Mouse (Mus musculus) kidney, embryonic 14.5 days (tissue): Measurements from ENCODE around the gene Aplp1. TPM values are rescaled to one million over a fixed set of nuclear protein-coding genes. Genes with fewer than 3 reads are reported as not detected.

ENCODE experiments used
- ATAC-seq: fragments of 200-750 bp; cut with Nextera tagmentation; 2 replicates; pipeline ENCODE4 v1.8.0; 2017; ENCODE audit warnings: moderate number of reproducible peaks, mild to moderate bottlenecking, moderate TSS enrichment, moderate library complexity; ENCODE audit not compliant: low FRiP score, low TSS enrichment
- H3K27ac ChIP-seq: fragments of 300-500 bp; sonication (generic); 2 replicates; pipeline ENCODE4 v1.5.1; 2014; ENCODE audit warnings: low read depth, mild to moderate bottlenecking, low read length, moderate library complexity, mixed read lengths
- H3K27me3 ChIP-seq: fragments of 300-500 bp; sonication (generic); 2 replicates; pipeline ENCODE4 v1.6.1; 2014; ENCODE audit warnings: mild to moderate bottlenecking, low read length; ENCODE audit not compliant: control insufficient read depth, insufficient read depth
- H3K36me3 ChIP-seq: fragments of 300-500 bp; sonication (generic); 2 replicates; pipeline ENCODE4 v1.6.1; 2014; ENCODE audit warnings: low read length, mixed read lengths; ENCODE audit not compliant: control insufficient read depth, insufficient read depth
- H3K4me1 ChIP-seq: fragments of 300-500 bp; sonication (generic); 2 replicates; pipeline ENCODE4 v1.6.1; 2014; ENCODE audit warnings: low read length, mixed read lengths; ENCODE audit not compliant: control insufficient read depth, insufficient read depth
- H3K4me2 ChIP-seq: fragments of 300-500 bp; sonication (generic); replicated peaks from 2 replicates; pipeline ENCODE4 v1.6.1; 2014; ENCODE audit warnings: low read depth, mild to moderate bottlenecking, low read length
- H3K4me3 ChIP-seq: fragments of 300-500 bp; sonication (generic); 2 replicates; pipeline ENCODE4 v1.5.1; 2014; ENCODE audit warnings: mild to moderate bottlenecking, low read length
- H3K9ac ChIP-seq: fragments of 300-500 bp; sonication (generic); 2 replicates; pipeline ENCODE4 v1.6.1; 2014; ENCODE audit warnings: low read depth, mild to moderate bottlenecking, low read length, moderate library complexity
- H3K9me3 ChIP-seq: fragments of 300-500 bp; sonication (generic); 2 replicates; pipeline ENCODE4 v1.6.1; 2016; ENCODE audit warnings: low read length; ENCODE audit not compliant: control insufficient read depth
- whole genome bisulfite sequencing: fragments of 180-500 bp; shearing (Covaris S2); extraction: QIAGEN DNeasy Blood & Tissue Kit; methylation state at CpG from one replicate; pipeline ENCODE4 v1.1.7; 2014; 5-methylcytosine and 5-hydroxymethylcytosine counted together
- polyA plus RNA-seq: library from polyadenylated mRNA; unstranded; fragments of >200 nt; fragmentation: Nextera tagmentation; extraction: Ambion mirVana; gene quantifications from 2 replicates; pipeline ENCODE4 v1.2.1, GENCODE M21; 2014

Gene Aplp1
- polyA plus RNA-seq, 1 experiment from 2014 or later = 19.0 TPM

GRCm38 (mm10) chr7:30454259-30454658 is 8.9 kb upstream of the Aplp1 start:
- ATAC-seq = no peak
- Histone ChIP-seq H3K9me3 (no peaks in the 10 kb centered on the region), H3K9ac (no peak overlapping the region), H3K27ac (no peak overlapping the region), H3K4me3 (0 out of 2 replicates have a peak overlapping the region, but pooled peaks have one; percentile 10), H3K36me3 (no peaks in the 10 kb centered on the region), H3K4me2 (0 out of 2 replicates have a peak overlapping the region, but pooled peaks have one; percentile 15), H3K27me3 (peaks cover 74% of the 10 kb centered on the region), H3K4me1 (peaks cover 7% of the 10 kb centered on the region; the same call in 1 of the 2 replicates)
- 2% methylated on average over 6 of the region's 6 CpGs for WGBS

- Histone ChIP-seq H3K9ac (no peak overlapping the region), H3K27ac (no peak overlapping the region), H3K4me3 (peak overlapping the region; percentile 10; the same call in 1 of the 2 replicates), H3K9me3 (no peaks in the 10 kb centered on the region), H3K36me3 (no peaks in the 10 kb centered on the region), H3K4me1 (peaks cover 7% of the 10 kb centered on the region; the same call in 1 of the 2 replicates), H3K4me2 (peak overlapping the region; percentile 15), H3K27me3 (peaks cover 69% of the 10 kb centered on the region)
- ATAC-seq = peak; percentile 43; the same call in 1 of the 2 replicates
- 2% methylated on average over 25 of the region's 25 CpGs for WGBS
Measured at GRCm38 (mm10) chr7:30453766-30454165, 8.4 kb upstream of the Aplp1 start.

GRCm38 (mm10) chr7:30453327-30453726 is 8.0 kb upstream of the Aplp1 start:
- Histone ChIP-seq H3K9me3 (no peaks in the 10 kb centered on the region), H3K4me1 (peaks cover 7% of the 10 kb centered on the region; the same call in 1 of the 2 replicates), H3K4me3 (no peak overlapping the region), H3K4me2 (peak overlapping the region; percentile 15), H3K27ac (no peak overlapping the region), H3K27me3 (peaks cover 65% of the 10 kb centered on the region), H3K9ac (no peak overlapping the region), H3K36me3 (no peaks in the 10 kb centered on the region)
- no peak for ATAC-seq
- WGBS = 13% methylated on average over 25 of the region's 25 CpGs

- Histone ChIP-seq H3K4me2 (no peak overlapping the region), H3K36me3 (no peaks in the 10 kb centered on the region), H3K9me3 (0 out of 2 replicates have a peak, but pooled peaks cover 4% of the 10 kb centered on the region), H3K27ac (no peak overlapping the region), H3K4me3 (no peak overlapping the region), H3K9ac (no peak overlapping the region), H3K4me1 (no peaks in the 10 kb centered on the region), H3K27me3 (peaks cover 37% of the 10 kb centered on the region)
- 71% methylated on average over 7 of the region's 7 CpGs for WGBS
- no peak for ATAC-seq
Measured at GRCm38 (mm10) chr7:30450241-30450640, 4.9 kb upstream of the Aplp1 start.

GRCm38 (mm10) chr7:30444154-30444970 is 973 bp downstream of the Aplp1 start:
- ATAC-seq = peak; percentile 10; the same call in 1 of the 2 replicates
- Histone ChIP-seq H3K4me3 (peak overlapping the region; percentile 66), H3K4me2 (peak overlapping the region; percentile 94), H3K36me3 (no peaks in the 10 kb centered on the region), H3K9ac (peak overlapping the region; percentile 64), H3K27me3 (peaks cover 6% of the 10 kb centered on the region; the same call in 1 of the 2 replicates), H3K9me3 (0 out of 2 replicates have a peak, but pooled peaks cover 4% of the 10 kb centered on the region), H3K4me1 (peaks cover 10% of the 10 kb centered on the region; the same call in 1 of the 2 replicates), H3K27ac (no peak overlapping the region)
- WGBS = under 1% methylated on average over 38 of the region's 38 CpGs

GRCm38 (mm10) chr7:30443696-30444095 is 1.6 kb downstream of the Aplp1 start:
- H3K27ac ChIP-seq = no peak overlapping the region
- peaks cover 10% of the 10 kb centered on the region; the same call in 1 of the 2 replicates for H3K4me1 ChIP-seq
- peaks cover 11% of the 10 kb centered on the region; the same call in 1 of the 2 replicates for H3K27me3 ChIP-seq
- H3K9ac ChIP-seq = no peak overlapping the region
- H3K36me3 ChIP-seq = no peaks in the 10 kb centered on the region
- 19% methylated on average over 9 of the region's 9 CpGs for WGBS
- peak overlapping the region; percentile 94 for H3K4me2 ChIP-seq
- H3K4me3 ChIP-seq = no peak overlapping the region
- no peak for ATAC-seq
- 0 out of 2 replicates have a peak, but pooled peaks cover 4% of the 10 kb centered on the region for H3K9me3 ChIP-seq

GRCm38 (mm10) chr7:30440697-30441096 is 4.6 kb downstream of the Aplp1 start:
- 19% methylated on average over 4 of the region's 5 CpGs for WGBS
- peaks cover 10% of the 10 kb centered on the region; the same call in 1 of the 2 replicates for H3K4me1 ChIP-seq
- no peaks in the 10 kb centered on the region for H3K36me3 ChIP-seq
- H3K27ac ChIP-seq = no peak overlapping the region
- H3K4me3 ChIP-seq = no peak overlapping the region
- H3K27me3 ChIP-seq = peaks cover 16% of the 10 kb centered on the region
- no peaks in the 10 kb centered on the region for H3K9me3 ChIP-seq
- no peak overlapping the region for H3K9ac ChIP-seq
- ATAC-seq = no peak
- no peak overlapping the region for H3K4me2 ChIP-seq

GRCm38 (mm10) chr7:30439734-30440133 is 5.6 kb downstream of the Aplp1 start:
- H3K4me2 ChIP-seq = no peak overlapping the region
- H3K9ac ChIP-seq = no peak overlapping the region
- H3K27me3 ChIP-seq = peaks cover 9% of the 10 kb centered on the region
- H3K27ac ChIP-seq = no peak overlapping the region
- ATAC-seq = no peak
- WGBS = 74% methylated on average over 13 of the region's 13 CpGs
- peaks cover 6% of the 10 kb centered on the region; the same call in 1 of the 2 replicates for H3K4me1 ChIP-seq
- no peaks in the 10 kb centered on the region for H3K36me3 ChIP-seq
- no peaks in the 10 kb centered on the region for H3K9me3 ChIP-seq
- H3K4me3 ChIP-seq = no peak overlapping the region

GRCm38 (mm10) chr7:30436879-30437278 is 8.5 kb downstream of the Aplp1 start:
- ATAC-seq = no peak
- Histone ChIP-seq H3K27me3 (peaks cover 9% of the 10 kb centered on the region), H3K4me2 (no peak overlapping the region)

More at GRCm38 (mm10) chr7:30436879-30437278, 8.5 kb downstream of the Aplp1 start:
- H3K9ac ChIP-seq = no peak overlapping the region
- H3K9me3 ChIP-seq = no peaks in the 10 kb centered on the region
- no peak overlapping the region for H3K27ac ChIP-seq
- no peak overlapping the region for H3K4me3 ChIP-seq
- H3K36me3 ChIP-seq = no peaks in the 10 kb centered on the region
- H3K4me1 ChIP-seq = no peaks in the 10 kb centered on the region
- 17% methylated on average over 10 of the region's 10 CpGs for WGBS
